Mouse (Mus musculus) spleen, adult 2 months (tissue): Measurements from ENCODE around the gene BC049762.

Experiments
- CTCF ChIP-seq: fragments of 200-500 bp; IDR thresholded peaks from 2 replicates; pipeline ENCODE4 v1.5.1; 2011; ENCODE audit warnings: mild to moderate bottlenecking, inconsistent platforms; ENCODE audit not compliant: insufficient read depth, insufficient read length, insufficient replicate concordance; ENCODE audit errors: extremely low read depth
- POLR2A ChIP-seq: fragments of 200-500 bp; IDR thresholded peaks from 2 replicates; pipeline ENCODE4 v1.6.1; 2011; ENCODE audit warnings: low read depth, low read length, inconsistent platforms

GRCm38 (mm10) chr11:51293956-51294530, 31.2 kb upstream of the BC049762 start:
- TF ChIP-seq CTCF: no peak
- TF ChIP-seq POLR2A: no peak
